Mouse (Mus musculus) midbrain, embryonic 11.5 days (tissue): ENCODE data around the gene Acot13. TPM values are rescaled to one million over a fixed set of nuclear protein-coding genes. Genes with fewer than 3 reads are reported as not detected.
"Not testable (repeated sequence)": the region's sequence is repeated elsewhere in the genome, so short reads cannot be mapped to it uniquely, and the experiment has no call there.

Experiments
- ATAC-seq: fragments of 200-750 bp; cut with Nextera tagmentation; 2 replicates; pipeline ENCODE4 v1.8.0; 2017; ENCODE audit warnings: moderate TSS enrichment, moderate library complexity; ENCODE audit not compliant: low FRiP score
- DNase-seq: peaks from one replicate; pipeline ENCODE4 v3.0.0; 2015; ENCODE audit warnings: low spot score; ENCODE audit errors: missing footprints
- H3K27ac ChIP-seq: fragments of 300-500 bp; sonication (generic); 2 replicates; pipeline ENCODE4 v1.5.1; 2014; ENCODE audit warnings: low read depth, low read length
- H3K27me3 ChIP-seq: fragments of 300-500 bp; sonication (generic); 2 replicates; pipeline ENCODE4 v1.6.1; 2014; ENCODE audit warnings: mild to moderate bottlenecking, low read length, moderate library complexity, mixed read lengths; ENCODE audit not compliant: control insufficient read depth, insufficient read depth
- H3K36me3 ChIP-seq: fragments of 300-500 bp; sonication (generic); 2 replicates; pipeline ENCODE4 v1.6.1; 2014; ENCODE audit warnings: mild to moderate bottlenecking, low read length, moderate library complexity, mixed read lengths; ENCODE audit not compliant: control insufficient read depth, insufficient read depth
- H3K4me1 ChIP-seq: fragments of 300-500 bp; sonication (generic); 2 replicates; pipeline ENCODE4 v1.6.1; 2014; ENCODE audit warnings: low read length; ENCODE audit not compliant: control insufficient read depth, insufficient read depth
- H3K4me2 ChIP-seq: fragments of 300-500 bp; sonication (generic); 2 replicates; pipeline ENCODE4 v1.6.1; 2014; ENCODE audit warnings: mild to moderate bottlenecking, moderate library complexity
- H3K4me3 ChIP-seq: fragments of 300-500 bp; sonication (generic); 2 replicates; pipeline ENCODE4 v1.5.1; 2014; ENCODE audit warnings: low read depth, low read length
- H3K9ac ChIP-seq: fragments of 300-500 bp; sonication (generic); 2 replicates; pipeline ENCODE4 v1.6.1; 2014; ENCODE audit warnings: low read length
- H3K9me3 ChIP-seq: fragments of 300-500 bp; sonication (generic); 2 replicates; pipeline ENCODE4 v1.6.1; 2016; ENCODE audit warnings: low read length; ENCODE audit not compliant: control insufficient read depth
- WGBS: fragments of 180-500 bp; shearing (Covaris S2); extraction: QIAGEN DNeasy Blood & Tissue Kit; methylation state at CpG from one replicate; pipeline ENCODE4 v1.1.7; 2014; 5-methylcytosine and 5-hydroxymethylcytosine counted together
- polyA plus RNA-seq: library from polyadenylated mRNA; unstranded; fragments of >200 nt; fragmentation: Nextera tagmentation; extraction: Ambion mirVana; gene quantifications from 2 replicates; pipeline ENCODE4 v1.2.1, GENCODE M21; 2014

The Acot13 gene
- polyA plus RNA-seq, 1 experiment from 2014 or later = 58.8 TPM

GRCm38 (mm10) chr13:24837765-24838164, 6.4 kb upstream of the Acot13 start:
- H3K4me1 ChIP-seq = peaks cover 11% of the 10 kb centered on the region
- WGBS = 94% methylated on average over 8 of the region's 8 CpGs

GRCm38 (mm10) chr13:24832811-24833155, 1.4 kb upstream of the Acot13 start:
- peak overlapping the region; percentile 61 for H3K4me2 ChIP-seq
- peak overlapping the region; percentile 90 for H3K9ac ChIP-seq
- no peaks in the 10 kb centered on the region for H3K9me3 ChIP-seq
- peaks cover 21% of the 10 kb centered on the region for H3K4me1 ChIP-seq
- no peaks in the 10 kb centered on the region for H3K27me3 ChIP-seq
- H3K4me3 ChIP-seq = peak overlapping the region; percentile 85
- WGBS = 79% methylated on average over 2 of the region's 2 CpGs
- DNase-seq (peak; percentile 76), ATAC-seq (no peak)
- H3K36me3 ChIP-seq = no peaks in the 10 kb centered on the region; the same call in 1 of the 2 replicates
- H3K27ac ChIP-seq = no peak overlapping the region

More at GRCm38 (mm10) chr13:24837765-24838164, 6.4 kb upstream of the Acot13 start:
- not testable (repeated sequence) for H3K4me3 ChIP-seq, H3K4me2 ChIP-seq, H3K27ac ChIP-seq, ATAC-seq, H3K27me3 ChIP-seq, H3K9me3 ChIP-seq, H3K36me3 ChIP-seq, H3K9ac ChIP-seq, DNase-seq

- 3% methylated on average over 21 of the region's 21 CpGs for WGBS
- ATAC-seq (no peak; the same call in 1 of the 2 replicates), DNase-seq (peak; percentile 81)
- peaks cover 21% of the 10 kb centered on the region for H3K4me1 ChIP-seq
- H3K27me3 ChIP-seq = no peaks in the 10 kb centered on the region
- no peaks in the 10 kb centered on the region for H3K9me3 ChIP-seq
- H3K4me2 ChIP-seq = peak overlapping the region; percentile 61
- H3K27ac ChIP-seq = peak overlapping the region; percentile 80
- peak overlapping the region; percentile 90 for H3K9ac ChIP-seq
- peak overlapping the region; percentile 85 for H3K4me3 ChIP-seq
- H3K36me3 ChIP-seq = no peaks in the 10 kb centered on the region; the same call in 1 of the 2 replicates
These were observed 931 bp upstream of the Acot13 start for GRCm38 (mm10) chr13:24832131-24832810.

- DNase-seq (peak; percentile 91), ATAC-seq (no peak)
- 5% methylated on average over 20 of the region's 20 CpGs for WGBS
- no peaks in the 10 kb centered on the region for H3K9me3 ChIP-seq
- H3K36me3 ChIP-seq = no peaks in the 10 kb centered on the region
- no peaks in the 10 kb centered on the region for H3K27me3 ChIP-seq
- H3K4me1 ChIP-seq = peaks cover 21% of the 10 kb centered on the region
- H3K27ac ChIP-seq = peak overlapping the region; percentile 17; the same call in 1 of the 2 replicates
- peak overlapping the region; percentile 85 for H3K4me3 ChIP-seq
- peak overlapping the region; percentile 56 for H3K9ac ChIP-seq
- H3K4me2 ChIP-seq = peak overlapping the region; percentile 61
These were observed 486 bp downstream of the Acot13 start for GRCm38 (mm10) chr13:24830756-24831352.

GRCm38 (mm10) chr13:24826116-24826515, 5.2 kb downstream of the Acot13 start:
- Histone ChIP-seq H3K27ac (no peak overlapping the region), H3K4me1 (peaks cover 4% of the 10 kb centered on the region), H3K4me3 (no peak overlapping the region), H3K9me3 (no peaks in the 10 kb centered on the region), H3K36me3 (no peaks in the 10 kb centered on the region), H3K4me2 (no peak overlapping the region), H3K9ac (no peak overlapping the region), H3K27me3 (no peaks in the 10 kb centered on the region)
- 89% methylated on average over 7 of the region's 7 CpGs for WGBS
- no peak for ATAC-seq
- no peak for DNase-seq

GRCm38 (mm10) chr13:24825587-24825986, 5.8 kb downstream of the Acot13 start:
- Histone ChIP-seq H3K27me3 (no peaks in the 10 kb centered on the region), H3K9me3 (no peaks in the 10 kb centered on the region), H3K27ac (no peak overlapping the region), H3K4me3 (no peak overlapping the region), H3K4me1 (peaks cover under 1% of the 10 kb centered on the region), H3K4me2 (no peak overlapping the region), H3K9ac (no peak overlapping the region), H3K36me3 (no peaks in the 10 kb centered on the region)
- no peak for DNase-seq
- 89% methylated on average over 4 of the region's 4 CpGs for WGBS
- no peak for ATAC-seq

- Histone ChIP-seq H3K9ac (no peak overlapping the region), H3K27me3 (no peaks in the 10 kb centered on the region), H3K4me3 (no peak overlapping the region), H3K4me1 (no peaks in the 10 kb centered on the region), H3K36me3 (no peaks in the 10 kb centered on the region), H3K4me2 (no peak overlapping the region), H3K9me3 (no peaks in the 10 kb centered on the region), H3K27ac (no peak overlapping the region)
- ATAC-seq = no peak
- WGBS = 91% methylated on average over 4 of the region's 4 CpGs
- DNase-seq = no peak
These were observed 6.7 kb downstream of the Acot13 start for GRCm38 (mm10) chr13:24824647-24825046.

- Histone ChIP-seq H3K36me3 (no peaks in the 10 kb centered on the region), H3K9me3 (no peaks in the 10 kb centered on the region), H3K27me3 (no peaks in the 10 kb centered on the region), H3K9ac (no peak overlapping the region), H3K27ac (no peak overlapping the region), H3K4me2 (no peak overlapping the region), H3K4me3 (no peak overlapping the region), H3K4me1 (no peaks in the 10 kb centered on the region)
- WGBS = 91% methylated on average over 16 of the region's 16 CpGs
- DNase-seq (no peak), ATAC-seq (no peak)
These were observed 8.5 kb downstream of the Acot13 start for GRCm38 (mm10) chr13:24822663-24823343.

- no peak overlapping the region for H3K9ac ChIP-seq
- H3K27ac ChIP-seq = no peak overlapping the region
- no peaks in the 10 kb centered on the region for H3K27me3 ChIP-seq
- DNase-seq (no peak), ATAC-seq (no peak)
- no peaks in the 10 kb centered on the region for H3K36me3 ChIP-seq
- no peaks in the 10 kb centered on the region for H3K4me1 ChIP-seq
- no peak overlapping the region for H3K4me2 ChIP-seq
- H3K4me3 ChIP-seq = no peak overlapping the region
- WGBS = 82% methylated on average over 1 of the region's 1 CpGs
- H3K9me3 ChIP-seq = no peaks in the 10 kb centered on the region
These were observed 11.4 kb downstream of the Acot13 start for GRCm38 (mm10) chr13:24819931-24820330.
